Mouse (Mus musculus): ENCODE measurements around the gene Mbtd1.

Gene Mbtd1

GRCm38 (mm10) chr11:93987026-93987425 lies 101.4 kb downstream of the Mbtd1 start:
- DNase-seq (ENCODE audit: low spot score in 2 of 2): no peak

GRCm38 (mm10) chr11:93987625-93988327 lies 102.1 kb downstream of the Mbtd1 start:
- no peak for DNase-seq (ENCODE audit: low spot score in 2 of 2)

- DNase-seq (ENCODE audit: low spot score in 2 of 2): no peak
These were observed 102.8 kb downstream of the Mbtd1 start for GRCm38 (mm10) chr11:93988328-93989062.

- no peak for DNase-seq (ENCODE audit: low spot score in 2 of 2)
These were observed 108.9 kb downstream of the Mbtd1 start for GRCm38 (mm10) chr11:93994531-93994930.

- peak; percentile 85 to 89 for DNase-seq (ENCODE audit: low spot score in 2 of 2)
These were observed 109.6 kb downstream of the Mbtd1 start for GRCm38 (mm10) chr11:93995111-93995719.

- DNase-seq (ENCODE audit: low spot score in 2 of 2): peak; percentile 83 to 90
These were observed 110.2 kb downstream of the Mbtd1 start, which contains the start of gene Spag9 for GRCm38 (mm10) chr11:93995720-93996305. Spag9 (plus strand) TSS chr11:93996091.

All from left cerebral cortex, adult 9 months (tissue).